Mouse (Mus musculus): Measurements from ENCODE around the gene Il6ra.
A peak's percentile ranks its signal among the peaks of the same experiment; 100 is the strongest.

The Il6ra gene

DNA sequence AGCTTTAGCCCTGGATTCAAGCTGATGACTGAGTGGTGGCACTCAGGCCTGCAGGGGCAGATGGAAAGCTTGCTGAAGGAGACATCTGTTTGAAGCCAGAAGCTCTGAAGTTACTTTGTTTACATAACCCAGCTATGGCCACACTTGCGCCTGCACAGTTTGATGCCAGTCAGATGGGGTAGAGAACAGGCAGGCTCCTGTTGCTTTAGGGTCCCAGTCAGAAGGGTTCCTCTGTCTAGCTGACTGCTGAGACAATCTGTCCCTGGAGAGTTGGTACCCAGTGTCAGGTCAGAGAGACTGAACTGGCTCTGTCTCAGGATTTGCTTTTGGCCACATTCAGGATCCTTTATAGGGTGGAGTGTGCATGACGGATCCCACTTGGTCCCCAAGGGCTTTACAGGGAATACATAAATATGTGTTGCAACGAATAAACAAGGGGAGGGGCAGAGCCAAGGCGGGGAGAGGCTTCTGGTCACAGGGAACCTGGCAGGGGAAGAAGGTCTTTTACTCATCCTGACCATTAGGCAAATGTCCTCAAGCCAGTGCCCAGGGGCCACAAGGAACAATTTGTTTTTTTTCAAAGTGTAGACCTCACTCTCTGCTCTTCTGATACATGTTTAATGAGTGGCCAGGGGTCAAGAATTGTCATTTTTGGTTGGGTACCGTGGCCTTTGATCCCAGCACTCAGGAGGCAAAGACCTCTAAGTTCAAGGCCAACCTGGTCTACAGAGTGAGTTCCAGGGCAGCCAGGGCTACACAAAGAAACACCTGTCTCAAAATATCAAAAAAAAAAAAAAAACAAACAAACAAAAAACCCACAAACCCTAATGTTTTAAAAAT is 3.1 kb downstream of the Il6ra start:
- no peak for DNase-seq (ENCODE audit: low spot score in 2 of 2)

DNA sequence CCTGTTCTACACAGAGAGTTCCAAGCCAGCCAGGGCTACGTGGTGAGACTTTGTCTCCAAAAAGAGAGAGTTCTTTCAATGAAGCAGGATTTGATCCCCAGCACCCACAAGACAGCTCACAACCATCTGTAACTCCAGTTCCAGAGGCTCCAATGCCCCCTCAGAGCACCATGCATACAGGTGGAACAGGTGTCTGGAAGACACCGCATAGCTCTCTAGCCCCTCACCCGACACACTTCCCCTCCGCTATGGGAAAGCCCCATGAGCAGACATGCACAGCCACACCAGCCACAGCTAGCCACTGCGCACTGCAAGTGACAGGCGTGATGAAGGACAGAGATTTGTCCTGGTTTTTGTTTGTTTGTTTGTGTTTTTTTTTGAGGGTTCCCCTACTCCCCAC is 4.2 kb downstream of the Il6ra start:
- DNase-seq (ENCODE audit: low spot score in 2 of 2): no peak

DNA sequence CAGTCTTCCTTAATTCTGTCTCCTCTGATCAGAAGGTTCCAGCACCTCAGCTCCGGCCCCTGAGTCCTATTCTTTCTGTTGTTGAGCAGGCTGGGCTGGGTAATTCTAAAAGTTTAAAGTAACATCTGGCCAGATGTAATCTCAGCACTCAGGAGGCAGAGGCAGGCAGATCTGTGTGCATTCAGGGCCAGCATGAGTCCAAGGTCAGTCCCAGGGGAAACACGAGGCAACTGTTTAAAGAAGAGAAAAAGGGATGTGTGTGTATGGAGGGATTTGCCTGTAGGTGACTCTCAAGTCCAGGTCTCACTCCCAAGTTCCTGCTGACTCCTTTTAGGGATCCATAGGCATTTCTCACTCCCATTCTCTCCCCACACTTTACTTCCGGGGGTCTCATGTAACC is 5.2 kb downstream of the Il6ra start:
- peak in 1 of 2 experiments; percentile 45 for DNase-seq (ENCODE audit: low spot score in 2 of 2)

DNA sequence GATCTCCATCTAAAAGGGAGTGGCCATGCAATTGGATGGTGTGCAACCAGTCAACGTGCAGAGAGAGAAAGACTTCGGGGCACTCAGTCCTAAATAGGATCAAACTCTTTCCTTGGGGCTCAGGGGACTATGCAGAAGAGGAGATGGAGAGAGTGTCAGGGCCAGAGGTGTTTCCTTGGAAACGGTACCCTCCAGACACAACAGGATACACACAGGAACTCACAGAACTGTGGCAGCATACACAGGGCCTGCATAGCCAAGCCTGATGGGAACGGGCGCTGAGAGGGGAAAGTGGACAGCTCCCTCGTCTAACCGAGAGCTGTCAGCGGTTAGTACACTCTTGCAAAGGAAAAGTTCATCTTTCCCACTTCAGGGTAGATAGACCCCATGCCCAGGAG is 13.5 kb downstream of the Il6ra start:
- DNase-seq (ENCODE audit: low spot score in 2 of 2): no peak

DNA sequence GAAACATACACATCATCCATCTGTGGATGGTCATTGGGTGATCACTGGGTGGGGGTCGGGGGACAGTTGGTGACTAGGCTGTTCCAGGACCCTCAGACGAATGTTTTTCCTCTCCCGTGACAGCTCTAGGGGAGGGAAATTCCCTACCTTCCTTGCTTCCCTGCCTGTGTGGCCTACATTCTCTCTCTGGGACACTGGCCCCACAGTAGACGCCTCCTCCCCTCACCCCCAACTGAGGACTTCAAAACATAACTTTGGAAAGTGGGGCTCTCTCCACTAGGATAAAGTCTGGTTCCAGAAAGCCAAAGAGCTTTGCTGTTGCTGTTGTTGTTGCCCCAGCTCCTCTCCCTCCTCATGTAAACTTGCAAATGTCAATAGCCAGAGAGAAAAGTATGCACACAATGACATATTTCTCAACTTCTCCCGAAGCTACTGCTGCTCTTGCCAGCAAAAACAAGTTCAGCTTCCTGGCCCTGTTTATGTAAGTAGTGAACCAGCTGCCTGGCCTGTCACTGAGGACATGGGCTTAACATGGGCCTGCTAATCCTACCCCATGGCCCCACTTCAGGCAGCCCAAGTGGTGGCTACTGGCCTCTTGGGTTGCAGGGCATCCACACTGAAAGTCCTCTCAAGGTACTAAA is 14.0 kb downstream of the Il6ra start:
- no peak for DNase-seq (ENCODE audit: low spot score in 2 of 2)

DNA sequence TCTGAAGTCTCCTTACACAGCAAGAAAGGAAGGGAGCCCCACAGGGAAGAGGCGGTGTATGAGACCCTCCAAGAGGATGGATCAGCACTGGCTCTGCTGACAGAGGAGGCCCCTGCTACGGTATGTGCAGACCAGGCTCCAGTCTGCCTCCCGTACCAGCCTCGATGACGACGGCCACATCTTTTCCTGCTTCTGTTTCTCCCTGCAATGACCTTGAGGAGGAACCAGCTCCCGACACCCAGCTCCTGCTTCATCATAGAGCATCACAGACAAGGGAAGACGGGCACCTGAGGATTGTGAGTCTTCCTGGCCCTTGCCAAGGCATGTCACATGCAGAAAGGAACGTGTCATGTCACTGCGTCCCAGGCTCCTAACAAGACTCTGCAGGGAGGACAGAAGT is 15.0 kb downstream of the Il6ra start:
- no peak for DNase-seq (ENCODE audit: low spot score in 2 of 2)

DNA sequence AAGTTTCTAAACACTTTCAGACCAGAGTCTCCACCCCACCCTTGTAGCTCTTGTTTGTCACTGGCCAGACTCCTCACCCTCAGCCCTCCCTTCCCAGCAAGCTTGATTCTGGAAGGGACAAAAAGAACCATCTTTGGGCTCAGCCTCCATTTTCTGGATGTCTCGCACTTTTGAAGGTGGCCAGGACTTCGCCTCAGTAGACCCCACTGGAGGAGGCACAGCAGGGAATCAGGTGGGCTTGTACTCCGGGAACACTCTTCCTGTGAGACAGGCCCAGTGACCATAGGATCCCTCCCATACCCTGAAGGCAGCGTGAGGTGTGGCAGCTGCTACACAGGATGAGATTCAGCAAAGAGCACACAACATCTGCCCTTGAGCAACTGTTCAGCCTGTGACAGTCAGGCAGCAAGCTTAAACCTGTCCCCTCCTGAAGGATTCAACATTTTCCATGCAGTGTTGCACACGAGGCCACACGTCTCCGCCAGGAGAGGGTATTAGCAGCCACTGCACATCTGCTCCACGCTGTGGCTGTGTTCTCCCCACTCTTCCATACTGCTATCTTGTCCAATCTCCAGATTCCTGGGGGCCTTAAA is 15.7 kb downstream of the Il6ra start:
- no peak for DNase-seq (ENCODE audit: low spot score in 2 of 2)

DNA sequence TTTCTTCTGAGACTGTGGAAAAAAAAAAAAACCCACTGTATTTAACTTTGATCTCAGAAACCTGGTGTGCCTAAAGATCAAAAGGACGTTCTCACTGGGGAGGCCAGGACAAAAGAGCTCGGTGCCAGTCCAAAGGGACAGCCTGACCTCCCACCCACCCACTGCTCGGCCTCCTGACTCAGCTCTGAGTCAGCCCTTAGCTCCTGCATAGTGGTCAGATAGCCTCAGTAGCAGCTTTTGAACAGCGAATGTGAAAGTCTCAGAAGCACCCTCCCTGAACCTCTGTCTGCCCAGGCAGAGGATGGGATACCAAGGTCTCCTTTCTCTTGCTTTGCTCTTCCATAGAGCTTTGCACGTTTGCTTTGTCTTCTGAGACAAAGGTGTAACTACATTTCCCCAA is 16.4 kb downstream of the Il6ra start:
- DNase-seq (ENCODE audit: low spot score in 2 of 2): no peak

DNA sequence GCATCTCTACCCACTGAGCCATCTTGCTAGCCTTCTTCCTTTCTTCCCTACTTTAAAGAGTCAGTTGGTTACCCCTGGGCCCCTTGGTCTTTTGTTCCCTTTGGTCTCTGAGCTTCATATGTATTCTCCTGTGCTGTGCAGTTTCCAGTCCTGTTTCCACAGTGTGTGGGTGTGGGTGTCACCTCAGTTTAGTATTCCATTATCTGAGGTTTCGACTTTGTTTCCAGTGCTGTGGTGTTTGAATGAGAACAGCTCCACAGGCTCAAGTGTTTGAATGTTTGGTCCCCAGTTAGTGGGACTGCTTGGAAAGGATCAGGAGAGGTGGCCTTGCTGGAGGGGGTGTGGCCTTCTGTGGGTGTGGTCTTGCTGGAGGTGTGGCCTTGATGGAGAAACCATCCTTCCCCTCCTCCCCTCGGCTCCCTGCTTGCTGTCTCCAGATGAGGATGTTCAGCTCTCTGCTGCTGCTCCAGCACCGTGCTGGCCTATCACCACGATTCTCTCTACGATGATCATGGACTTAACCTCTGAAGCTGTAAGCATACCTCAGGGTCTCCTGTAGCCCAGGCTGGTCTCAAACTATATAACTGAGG is 20.4 kb downstream of the Il6ra start:
- DNase-seq (ENCODE audit: low spot score in 2 of 2): no peak

DNA sequence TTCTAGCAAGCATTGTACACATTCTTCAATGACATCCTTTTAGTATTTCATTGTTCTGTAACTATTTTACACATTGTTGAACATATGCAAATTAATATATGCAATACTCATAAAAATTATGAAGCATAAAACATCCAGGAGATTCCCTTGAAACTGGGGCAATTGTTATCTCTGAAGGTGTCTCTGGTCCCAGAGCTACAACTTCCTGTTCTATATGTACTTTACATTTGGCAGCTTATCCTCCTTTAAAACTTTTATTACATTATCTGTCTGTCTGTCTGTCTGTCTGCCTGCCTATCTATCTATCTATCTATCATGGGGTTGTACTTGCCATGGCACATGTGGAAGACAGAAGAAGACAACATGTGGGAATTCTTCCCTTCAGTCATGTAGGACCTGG is 21.3 kb downstream of the Il6ra start:
- no peak for DNase-seq (ENCODE audit: low spot score in 2 of 2)

DNA sequence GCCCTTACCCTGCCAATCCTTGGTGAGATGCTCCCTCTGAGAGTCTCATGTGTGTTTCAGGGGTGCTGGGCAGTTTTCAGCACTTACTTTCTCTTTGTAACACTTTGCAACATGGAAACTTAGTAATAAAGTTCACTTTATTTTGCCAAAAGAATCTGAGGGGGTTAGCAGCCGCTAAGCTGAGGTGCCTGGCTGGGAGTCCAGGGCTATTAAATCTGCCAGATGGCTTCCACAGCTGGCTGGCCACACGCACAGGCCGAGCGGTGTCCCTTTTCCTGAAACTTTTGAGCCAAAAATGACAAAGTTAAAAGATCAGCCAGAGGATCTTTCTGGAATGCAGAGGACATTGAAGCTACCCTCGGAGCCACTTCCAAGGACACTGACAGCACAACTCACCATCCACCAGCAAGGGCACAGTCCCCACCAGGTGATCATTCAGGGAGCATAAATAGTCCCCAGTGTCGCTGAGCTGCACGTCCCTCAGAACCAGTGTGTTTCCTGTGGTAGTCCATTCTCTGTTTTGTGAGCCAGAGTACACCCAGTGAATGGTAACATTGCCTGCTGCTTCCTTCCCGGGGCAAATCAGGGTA is 23.1 kb downstream of the Il6ra start:
- DNase-seq (ENCODE audit: low spot score in 2 of 2): no peak

DNA sequence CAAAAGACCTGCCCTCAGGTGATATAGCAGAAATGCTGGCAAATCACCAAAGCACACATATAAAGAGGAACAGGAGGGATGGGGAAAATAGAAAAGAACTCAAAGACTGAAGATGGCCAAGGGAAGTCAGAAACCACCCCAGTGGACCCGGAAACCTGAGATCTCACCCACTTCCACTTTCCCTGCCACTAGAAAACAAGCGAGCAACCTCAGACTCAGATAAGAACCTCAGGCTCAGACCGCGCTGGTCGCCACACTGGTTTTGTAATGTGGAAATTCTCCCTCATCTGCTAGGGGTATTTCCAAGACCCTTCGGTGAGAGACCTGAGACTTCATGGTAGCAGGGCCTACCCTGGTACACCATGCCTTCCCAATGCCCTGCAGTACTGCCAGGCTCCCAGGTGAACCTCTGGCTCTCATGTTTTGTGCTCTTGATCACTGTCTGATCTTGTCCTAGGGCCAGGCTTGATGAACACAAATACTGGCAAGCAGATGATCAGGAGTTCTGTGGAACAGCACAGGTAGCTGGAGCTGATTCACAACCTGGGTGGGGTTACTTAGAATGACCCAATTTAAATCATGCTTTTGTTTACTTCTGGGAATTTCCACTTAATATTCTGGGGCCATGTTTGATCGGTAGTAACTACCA is 25.3 kb downstream of the Il6ra start:
- DNase-seq (ENCODE audit: low spot score in 2 of 2): no peak

DNA sequence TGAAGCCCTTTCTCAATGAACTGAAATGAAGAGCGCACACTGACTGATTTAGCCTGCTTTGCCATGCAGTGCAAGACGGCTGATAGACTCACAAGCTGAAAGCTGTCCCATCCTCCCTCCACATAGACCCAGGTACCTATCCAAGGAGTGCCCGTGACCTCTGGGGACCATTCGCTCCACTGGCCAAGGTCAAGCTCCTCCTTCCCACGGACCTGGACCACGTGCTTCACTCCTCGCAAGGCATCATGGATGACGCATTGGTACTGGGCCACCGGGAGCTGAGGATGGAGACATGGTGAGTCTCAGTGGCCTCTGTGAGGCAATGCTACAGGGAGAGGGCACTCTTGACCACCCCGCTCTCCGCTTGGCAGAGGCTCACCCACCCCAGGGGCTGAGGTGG is 27.2 kb downstream of the Il6ra start:
- no peak for DNase-seq (ENCODE audit: low spot score in 2 of 2)

DNA sequence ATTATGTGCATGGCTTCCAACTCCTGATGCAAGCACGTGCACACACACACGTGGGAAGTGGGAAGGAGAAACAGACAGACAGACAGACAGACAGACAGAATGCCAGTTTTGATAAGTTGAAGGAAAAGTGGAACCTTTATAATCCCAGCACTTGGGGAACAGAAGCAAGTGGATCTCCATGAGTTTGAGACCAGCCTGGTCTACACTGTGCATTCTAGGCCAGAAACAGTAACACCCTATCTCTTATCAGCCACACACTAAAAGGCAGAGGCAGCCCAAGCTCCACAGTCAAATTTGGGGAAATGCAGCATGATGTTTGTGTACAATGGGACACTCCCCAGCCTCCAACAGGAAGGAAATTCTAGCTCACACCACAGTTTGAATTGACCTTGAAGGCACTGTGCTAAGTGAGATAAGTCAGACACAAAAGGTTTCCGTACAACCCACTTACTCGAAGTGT is 29.4 kb downstream of the Il6ra start:
- no peak for DNase-seq (ENCODE audit: low spot score in 2 of 2)

DNA sequence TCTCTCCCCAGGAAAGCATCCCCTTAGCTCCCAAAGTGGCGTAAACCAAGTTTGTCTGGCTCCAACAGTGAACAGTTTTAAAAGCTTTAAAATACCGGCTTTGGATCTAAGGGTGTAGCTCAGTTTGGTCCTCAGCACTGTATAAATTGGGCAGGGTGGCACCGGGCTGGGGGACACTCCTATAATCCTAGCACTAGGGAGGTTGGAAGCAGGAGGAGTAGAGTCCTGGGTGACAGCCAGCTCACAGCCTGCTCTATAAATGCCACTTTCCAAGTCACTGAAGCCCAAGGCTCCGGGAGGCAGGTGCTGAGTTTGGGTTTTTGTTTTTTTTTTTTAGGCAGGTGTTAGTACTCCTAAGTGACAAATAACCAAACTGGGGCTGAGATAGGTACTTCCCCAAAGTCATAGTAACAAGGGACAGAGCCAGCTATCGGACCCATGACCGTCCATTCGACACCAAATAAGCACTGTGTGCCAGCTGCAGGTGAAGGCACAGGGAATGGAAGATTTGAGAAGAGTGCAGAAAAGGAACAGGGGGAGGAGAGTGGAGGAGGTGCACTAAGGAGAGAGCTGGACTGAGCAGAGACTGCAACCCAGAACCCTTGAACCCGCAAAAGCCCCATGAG is 30.3 kb downstream of the Il6ra start:
- DNase-seq (ENCODE audit: low spot score in 2 of 2): no peak

DNA sequence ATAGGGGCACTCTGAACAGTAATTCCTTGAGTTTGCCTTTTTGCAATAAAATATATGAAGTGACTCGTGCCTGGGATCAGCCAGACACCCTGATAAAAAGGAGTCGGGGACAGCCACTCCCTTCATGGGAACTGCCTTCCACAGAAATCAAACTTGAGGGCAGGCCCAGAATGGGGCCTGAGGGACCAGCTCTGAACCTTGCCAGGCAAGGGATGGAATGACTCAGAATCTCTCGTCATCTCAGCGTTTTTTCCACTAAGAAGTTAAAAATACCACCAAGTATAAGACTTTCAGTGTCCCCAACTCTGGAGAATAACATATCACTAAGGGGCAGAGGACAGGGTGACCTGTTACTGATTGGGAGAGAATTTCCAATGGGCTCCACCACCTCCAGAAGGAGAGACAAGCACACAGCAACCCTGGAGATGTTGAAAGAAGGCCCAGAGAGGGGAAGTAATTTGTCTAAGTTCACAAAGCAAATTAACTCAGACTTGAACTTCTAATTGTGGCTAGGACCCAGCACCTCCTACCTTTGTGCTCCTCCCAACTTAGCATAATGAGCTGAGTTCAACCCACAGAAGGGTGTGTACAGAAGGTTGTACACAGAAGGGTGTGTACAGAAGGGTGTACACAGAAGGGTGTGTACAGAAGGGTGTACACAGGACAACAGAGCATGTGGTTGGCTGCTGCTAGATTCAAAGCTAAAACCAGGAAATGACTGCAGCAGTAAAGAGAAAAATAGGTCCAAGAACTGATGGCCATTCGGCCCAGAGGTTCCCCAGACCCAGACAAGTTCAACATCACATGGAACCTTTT is 32.8 kb downstream of the Il6ra start:
- no peak for DNase-seq (ENCODE audit: low spot score in 2 of 2)

DNA sequence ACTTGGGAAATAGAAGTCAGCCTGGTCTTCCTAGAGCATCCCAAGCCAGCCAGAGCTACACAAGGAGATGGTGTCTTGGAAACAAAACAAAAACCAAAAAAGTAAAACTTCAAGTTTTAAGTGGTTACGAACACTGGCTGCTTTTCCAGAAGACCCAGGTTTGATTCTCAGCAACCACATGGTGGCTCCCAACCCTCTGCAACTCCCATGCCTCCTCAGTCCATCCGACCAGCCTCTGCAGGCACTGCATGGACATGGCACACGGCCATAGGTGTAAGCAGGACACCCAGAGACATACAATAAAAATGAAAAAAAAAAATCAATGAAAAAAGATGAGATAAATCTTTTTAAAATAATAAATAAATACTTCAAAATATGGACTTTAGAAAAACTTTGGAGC is 33.7 kb downstream of the Il6ra start:
- DNase-seq (ENCODE audit: low spot score in 2 of 2): no peak

DNA sequence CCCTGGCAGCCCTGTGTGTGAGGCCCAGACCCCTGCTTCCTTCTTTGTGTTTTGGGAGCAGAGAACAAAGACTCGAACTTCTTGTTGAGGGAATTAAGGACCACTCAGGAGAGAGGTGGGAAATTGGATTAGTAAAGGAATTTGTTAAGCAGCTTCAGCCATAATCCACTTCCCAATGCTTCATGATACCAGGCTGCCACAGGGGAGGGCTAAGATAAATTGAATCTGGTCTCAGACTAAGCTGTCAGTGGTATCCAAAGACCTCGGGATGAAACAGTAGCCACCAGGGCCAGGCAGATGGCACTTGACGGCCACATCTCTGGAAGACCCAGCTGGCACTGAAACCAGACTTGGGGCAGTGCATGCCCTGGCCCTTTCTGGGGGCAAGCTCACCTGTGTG is 34.5 kb downstream of the Il6ra start:
- DNase-seq (ENCODE audit: low spot score in 2 of 2): no peak

DNA sequence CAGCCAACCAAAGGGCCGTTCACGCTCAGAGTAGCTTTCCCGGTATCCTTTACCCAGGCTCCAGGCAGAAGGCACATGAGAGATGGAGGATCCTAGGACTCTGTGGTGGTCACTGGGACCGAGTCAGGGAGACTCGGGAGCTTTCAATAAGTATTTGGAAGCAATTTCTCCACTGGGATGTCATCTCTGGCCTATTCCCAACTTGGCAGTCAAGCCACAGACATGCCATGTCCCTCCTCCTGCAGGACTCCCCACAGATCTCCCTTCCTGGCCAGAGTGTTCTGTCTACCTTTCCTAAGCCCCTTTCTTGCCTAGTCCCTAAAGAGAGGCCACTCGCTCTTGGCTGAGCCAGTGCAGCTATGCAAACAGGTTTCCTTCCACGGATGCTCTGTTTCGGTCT is 35.9 kb downstream of the Il6ra start:
- no peak for DNase-seq (ENCODE audit: low spot score in 2 of 2)

DNA sequence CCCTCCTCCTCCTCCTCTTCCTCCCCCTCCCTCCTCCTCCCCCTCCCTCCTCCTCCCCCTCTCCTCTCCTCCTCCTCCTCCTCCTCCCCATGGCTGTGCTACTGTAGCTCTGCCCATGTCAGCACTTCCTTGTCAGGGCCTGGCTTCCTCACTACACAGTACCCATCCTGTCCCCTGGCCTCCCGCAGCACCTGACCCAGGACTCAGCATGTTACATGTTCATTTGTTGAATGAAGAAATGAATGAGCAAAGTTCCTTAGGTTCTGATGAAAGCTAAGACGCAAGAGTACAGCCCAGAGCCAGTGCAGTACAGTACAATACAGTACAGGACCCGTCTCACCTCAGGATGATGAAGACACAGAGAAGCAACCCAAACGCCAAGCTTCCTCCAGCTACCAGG is 36.5 kb downstream of the Il6ra start:
- no peak for DNase-seq (ENCODE audit: low spot score in 2 of 2)
